Mouse (Mus musculus) cortical plate, adult 2 months (tissue): ENCODE measurements at regions not wholly inside any gene's neighbourhood (a gene's known extent, or its start where the extent isn't known, plus 50 kb on each side); places are given as distances from the start of the nearest gene placed in this dataset.

Source experiments
- H3K27ac ChIP-seq: fragments of 200-500 bp; 2 replicates; pipeline ENCODE4 v1.5.1; 2012; ENCODE audit warnings: low read length, control low read depth, inconsistent platforms; ENCODE audit not compliant: insufficient read depth
- H3K4me1 ChIP-seq: fragments of 200-500 bp; 2 replicates; pipeline ENCODE4 v1.6.1; 2011; ENCODE audit warnings: low read length; ENCODE audit not compliant: control insufficient read depth, insufficient read depth
- H3K4me3 ChIP-seq: fragments of 200-500 bp; 2 replicates; pipeline ENCODE4 v1.5.1; 2011; ENCODE audit warnings: mild to moderate bottlenecking, low read length, control low read depth; ENCODE audit not compliant: insufficient read depth
- CTCF ChIP-seq: fragments of 200-500 bp; IDR thresholded peaks from 2 replicates; pipeline ENCODE4 v1.5.1; 2011; ENCODE audit warnings: mild to moderate bottlenecking, control low read depth, low read length; ENCODE audit not compliant: insufficient read depth; ENCODE audit errors: extremely low read depth
- POLR2A ChIP-seq: fragments of 200-500 bp; IDR thresholded peaks from 2 replicates; pipeline ENCODE4 v1.6.1; 2011; ENCODE audit warnings: mild to moderate bottlenecking, low read length, control low read depth; ENCODE audit not compliant: insufficient read depth; ENCODE audit errors: extremely low read depth

- Histone ChIP-seq H3K4me1 (peaks cover 3% of the 10 kb centered on the region), H3K4me3 (no peak overlapping the region), H3K27ac (no peak overlapping the region)
- TF ChIP-seq POLR2A (no peak), CTCF (no peak)
These were observed 56.2 kb downstream of the Gm26897 start for GRCm38 (mm10) chr5:111789904-111790303.

DNA sequence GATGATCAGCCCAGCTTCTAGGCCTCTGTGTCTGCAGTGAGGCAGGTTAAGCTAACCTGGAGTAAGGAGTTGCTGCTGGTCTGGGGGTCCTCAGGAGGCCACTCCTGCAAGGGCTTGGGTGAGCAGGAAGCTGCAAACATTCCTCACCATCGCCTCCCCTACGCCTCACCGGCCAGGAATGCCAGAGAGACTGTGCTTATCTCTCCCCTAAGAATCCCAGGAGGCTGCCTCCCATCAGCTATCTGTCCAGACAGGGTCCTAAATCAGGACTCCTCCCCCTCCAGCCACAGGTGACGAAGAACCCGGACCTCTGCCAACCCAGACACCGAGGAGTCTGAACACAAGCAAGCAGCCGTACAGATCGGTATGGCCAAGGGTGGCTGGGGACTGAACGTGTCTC lies 56.8 kb downstream of the Gm26897 start:
- peaks cover 3% of the 10 kb centered on the region for H3K4me1 ChIP-seq
- no peak overlapping the region for H3K27ac ChIP-seq
- TF ChIP-seq CTCF (no peak), POLR2A (no peak)
- no peak overlapping the region for H3K4me3 ChIP-seq

GRCm38 (mm10) chr5:111791089-111791561 lies 57.4 kb downstream of the Gm26897 start:
- H3K4me3 ChIP-seq, result no peak overlapping the region
- TF ChIP-seq POLR2A, result no peak
- TF ChIP-seq CTCF, result no peak
- no peak overlapping the region for H3K27ac ChIP-seq
- H3K4me1 ChIP-seq, result peaks cover 3% of the 10 kb centered on the region

GRCm38 (mm10) chr5:111792746-111793145 lies 59.0 kb downstream of the Gm26897 start:
- no peak overlapping the region for H3K27ac ChIP-seq
- no peak for TF ChIP-seq POLR2A
- TF ChIP-seq CTCF, result no peak
- H3K4me3 ChIP-seq, result no peak overlapping the region
- peaks cover 3% of the 10 kb centered on the region for H3K4me1 ChIP-seq

GRCm38 (mm10) chr5:111793178-111793577 lies 59.5 kb downstream of the Gm26897 start:
- no peak overlapping the region for H3K27ac ChIP-seq
- H3K4me3 ChIP-seq, result no peak overlapping the region
- H3K4me1 ChIP-seq, result peaks cover 3% of the 10 kb centered on the region
- TF ChIP-seq CTCF (no peak), POLR2A (no peak)

- TF ChIP-seq POLR2A (no peak), CTCF (no peak)
- no peaks in the 10 kb centered on the region for H3K4me1 ChIP-seq
- no peak overlapping the region for H3K27ac ChIP-seq
- H3K4me3 ChIP-seq, result no peak overlapping the region
These were observed 63.2 kb downstream of the Gm26897 start for GRCm38 (mm10) chr5:111796889-111797288.

DNA sequence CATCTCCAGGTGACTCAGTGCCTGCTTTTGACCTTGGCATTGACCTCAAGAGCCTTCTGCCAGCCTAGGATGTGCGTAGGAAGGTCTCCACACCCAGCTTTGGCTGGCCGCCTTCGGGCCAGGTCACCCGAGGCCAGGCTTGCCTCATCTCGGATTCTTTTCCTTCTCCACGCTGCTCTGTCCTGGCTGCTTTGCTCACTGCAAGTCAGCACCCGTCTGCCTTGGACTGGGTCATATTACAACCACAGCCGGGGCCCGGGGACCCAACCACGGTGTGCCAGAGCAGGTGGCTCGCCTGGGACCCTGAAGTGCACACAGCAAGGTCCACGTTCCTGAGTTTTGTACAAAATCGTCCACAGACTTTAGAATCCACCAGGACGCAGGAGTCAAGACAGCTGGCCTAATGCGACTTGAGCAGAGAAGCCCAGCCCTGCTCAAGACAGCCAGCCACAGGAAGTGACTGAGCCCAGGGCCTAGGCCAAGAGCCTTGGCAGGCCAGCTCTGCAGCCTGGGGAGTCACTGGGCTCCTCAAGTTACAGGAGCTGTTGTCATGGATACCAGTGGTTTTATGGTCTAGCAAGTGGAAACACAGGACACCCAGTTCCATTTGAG lies 66.1 kb downstream of the Gm26897 start:
- TF ChIP-seq POLR2A (no peak), CTCF (no peak)
- Histone ChIP-seq H3K27ac (no peak overlapping the region), H3K4me3 (no peak overlapping the region), H3K4me1 (no peaks in the 10 kb centered on the region)

GRCm38 (mm10) chr5:111800511-111800910 lies 66.8 kb downstream of the Gm26897 start:
- H3K4me3 ChIP-seq, result no peak overlapping the region
- no peaks in the 10 kb centered on the region for H3K4me1 ChIP-seq
- no peak overlapping the region for H3K27ac ChIP-seq
- no peak for TF ChIP-seq CTCF
- TF ChIP-seq POLR2A, result no peak

- H3K4me1 ChIP-seq, result no peaks in the 10 kb centered on the region
- no peak overlapping the region for H3K27ac ChIP-seq
- TF ChIP-seq POLR2A, result no peak
- no peak for TF ChIP-seq CTCF
- no peak overlapping the region for H3K4me3 ChIP-seq
These were observed 67.3 kb downstream of the Gm26897 start for GRCm38 (mm10) chr5:111801051-111801450.

DNA sequence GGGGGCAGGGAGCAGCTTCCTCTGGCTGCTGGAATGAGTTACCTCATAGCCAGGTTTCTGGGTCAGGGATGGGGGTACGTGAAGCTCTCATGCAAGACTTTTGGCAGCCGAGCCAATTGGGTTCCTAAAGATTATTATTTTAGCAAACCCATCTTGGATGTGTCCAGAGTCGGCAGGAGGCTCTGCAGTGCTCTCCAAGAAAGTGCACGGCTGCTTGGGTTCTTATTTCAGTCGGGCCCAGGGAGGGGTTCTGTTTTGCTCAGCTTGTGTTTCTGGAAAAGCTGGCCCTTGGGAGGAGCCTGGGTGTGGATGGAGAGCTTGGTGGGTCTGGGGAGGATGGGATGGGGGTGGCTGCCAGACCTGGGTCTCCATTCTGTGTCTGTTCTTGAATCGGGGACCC lies 70.8 kb downstream of the Gm26897 start:
- no peak for TF ChIP-seq POLR2A
- TF ChIP-seq CTCF, result no peak
- Histone ChIP-seq H3K27ac (no peak overlapping the region), H3K4me1 (no peaks in the 10 kb centered on the region), H3K4me3 (no peak overlapping the region)
